Mouse (Mus musculus) heart, postnatal 0 days (tissue): ENCODE results near the gene Swt1.

Experiments
- CTCF ChIP-seq: IDR thresholded peaks from 2 replicates; pipeline ENCODE4 v1.5.1; 2016; ENCODE audit warnings: antibody characterized with exemption, control low read depth, low read depth
- EP300 ChIP-seq: IDR thresholded peaks from 2 replicates; pipeline ENCODE4 v1.6.1; 2016; ENCODE audit warnings: antibody characterized with exemption, low read depth

DNA sequence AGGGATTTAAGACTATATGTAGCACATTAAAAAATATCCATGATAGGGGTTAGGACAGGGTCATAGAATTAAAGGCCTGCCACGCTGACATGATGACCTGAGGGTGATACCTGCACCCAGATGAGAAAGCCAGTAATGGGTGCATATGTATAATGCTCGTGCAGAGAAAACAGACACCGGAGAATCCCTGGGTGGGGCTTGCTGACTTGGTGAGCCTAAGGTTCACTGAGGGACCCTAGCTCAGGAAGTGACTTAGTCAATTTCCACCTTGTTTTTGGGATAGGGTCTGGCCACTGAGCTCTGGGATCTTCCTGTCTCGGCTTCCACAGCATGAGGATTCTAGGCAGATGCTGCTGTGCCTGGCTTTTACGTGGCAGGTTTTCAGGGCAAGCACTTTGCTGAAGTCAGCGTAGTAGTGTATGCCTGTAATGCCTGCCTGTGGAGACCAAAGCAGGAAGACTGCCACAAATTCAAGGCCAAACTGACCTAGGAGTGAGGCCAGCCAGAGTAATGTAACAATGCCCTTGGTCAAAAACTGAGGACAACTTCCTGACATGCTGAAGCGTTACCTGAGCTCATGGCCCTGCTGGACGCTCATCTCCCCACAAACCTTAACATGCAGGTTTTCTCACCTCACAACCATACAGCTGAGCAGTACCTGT is 61.2 kb downstream of the Swt1 start:
- TF ChIP-seq CTCF (no peak), EP300 (no peak)
